Mouse (Mus musculus) left cerebral cortex, postnatal 14 days (tissue): ENCODE data around the gene Snx29. TPM values are rescaled to one million over a fixed set of nuclear protein-coding genes. Genes with fewer than 3 reads are reported as not detected.

Experiments
- DNase-seq, 2 experiments: peaks; one replicate each; pipeline ENCODE4 v3.0.0; 2021 to 2022; ENCODE audit warnings: low spot score in 2 of 2, mixed read lengths in 1 of 2
- intact Hi-C: fragments of 180-260 bp; cut with DNase I; formaldehyde crosslinking; loops from one replicate; pipeline ENCODE4 v1.15.1; 2025
- total RNA-seq, 2 experiments: library from RNA; stranded (reverse); gene quantifications; 2 replicates each; pipeline ENCODE4 v1.2.3; 2021

Gene Snx29
- total RNA-seq, 2 experiments from 2014 or later, result 21.5 to 29.5 TPM

DNA sequence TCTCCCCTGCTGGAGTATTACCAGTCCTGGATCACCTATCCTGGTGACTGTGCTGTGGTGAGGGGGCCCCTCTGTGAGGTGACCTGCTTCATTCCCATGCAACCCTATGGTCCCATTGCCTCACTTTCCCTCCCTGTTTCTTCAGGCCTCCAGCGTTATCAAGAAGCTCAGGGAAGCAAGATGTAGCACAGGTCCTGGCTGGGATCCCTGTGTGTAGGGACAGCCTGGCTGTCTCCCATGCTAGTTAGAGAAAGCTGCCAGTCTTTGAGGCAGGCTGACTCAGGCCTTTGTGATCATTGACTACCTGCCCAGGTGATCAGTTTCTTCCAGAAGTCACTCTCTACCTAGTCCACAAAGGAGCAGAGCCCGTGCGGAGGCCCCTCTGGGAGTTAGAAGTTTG lies 146.8 kb downstream of the Snx29 start:
- intact Hi-C loops, result loop anchor here (10.0 kb wide), 1 partner anchor 135 kb away; no protein-coding TSS in a partner anchor
- no peak for DNase-seq

DNA sequence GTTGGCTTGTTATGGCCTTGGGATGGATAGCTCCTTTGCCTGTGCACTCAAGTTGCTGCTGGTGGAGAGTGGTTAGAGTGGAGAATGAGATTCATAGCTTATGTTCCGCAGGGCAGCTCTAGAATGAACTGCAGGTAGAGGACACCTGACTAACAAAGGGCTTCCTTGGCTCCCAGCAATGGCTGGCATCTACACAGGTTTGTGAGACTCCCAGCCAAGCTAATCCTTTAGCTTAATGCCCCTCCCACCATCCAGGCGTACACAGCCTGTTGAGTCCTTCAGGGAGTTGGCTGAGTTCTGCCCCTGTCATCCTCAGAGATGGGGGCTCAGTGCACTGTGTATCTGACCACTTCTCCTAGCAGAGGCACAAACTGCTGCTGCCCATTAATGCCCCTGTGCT lies 148.5 kb downstream of the Snx29 start:
- no peak for DNase-seq
- intact Hi-C loops, result no loop called here

DNA sequence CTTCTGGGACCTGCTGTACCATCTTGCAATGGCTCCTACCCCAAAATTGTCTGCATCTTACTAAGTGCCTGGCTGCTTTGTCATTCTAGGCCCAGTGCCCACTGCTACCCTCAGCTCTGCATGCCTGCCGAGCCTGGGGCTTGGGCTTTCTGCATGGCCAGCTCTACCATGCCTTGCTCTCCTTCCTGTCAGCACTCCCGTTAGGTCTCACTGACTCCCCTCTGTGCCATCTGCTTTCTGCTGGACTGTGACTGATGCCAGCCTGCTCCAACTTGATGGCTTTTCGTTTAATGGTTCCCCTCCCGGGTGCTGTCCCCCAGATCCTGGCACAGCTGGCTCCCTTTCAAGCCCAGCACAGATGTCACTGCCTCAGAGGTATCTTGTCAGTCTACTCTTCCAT lies 150.1 kb downstream of the Snx29 start:
- intact Hi-C loops, result no loop called here
- no peak for DNase-seq

DNA sequence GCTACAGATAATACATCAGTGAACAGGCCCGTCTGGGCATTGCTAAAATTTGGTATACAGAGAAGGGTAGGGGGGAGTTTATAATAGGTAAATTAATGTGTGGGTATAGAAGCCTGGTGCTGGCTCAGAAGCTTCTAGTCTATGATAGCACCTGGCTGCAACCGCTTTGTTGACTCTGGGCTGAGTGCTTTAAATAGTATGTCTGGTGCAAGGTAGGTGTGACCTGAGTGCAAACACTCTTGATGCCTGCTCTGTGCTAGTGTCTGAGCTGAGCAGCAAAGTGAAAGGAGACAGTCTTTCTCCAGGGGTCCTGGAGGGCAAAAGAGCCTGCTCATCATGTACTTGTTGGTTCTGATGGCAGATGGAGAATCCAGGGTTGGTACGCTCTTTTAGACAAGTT lies 150.8 kb downstream of the Snx29 start:
- intact Hi-C loops, result no loop called here
- DNase-seq, result no peak

DNA sequence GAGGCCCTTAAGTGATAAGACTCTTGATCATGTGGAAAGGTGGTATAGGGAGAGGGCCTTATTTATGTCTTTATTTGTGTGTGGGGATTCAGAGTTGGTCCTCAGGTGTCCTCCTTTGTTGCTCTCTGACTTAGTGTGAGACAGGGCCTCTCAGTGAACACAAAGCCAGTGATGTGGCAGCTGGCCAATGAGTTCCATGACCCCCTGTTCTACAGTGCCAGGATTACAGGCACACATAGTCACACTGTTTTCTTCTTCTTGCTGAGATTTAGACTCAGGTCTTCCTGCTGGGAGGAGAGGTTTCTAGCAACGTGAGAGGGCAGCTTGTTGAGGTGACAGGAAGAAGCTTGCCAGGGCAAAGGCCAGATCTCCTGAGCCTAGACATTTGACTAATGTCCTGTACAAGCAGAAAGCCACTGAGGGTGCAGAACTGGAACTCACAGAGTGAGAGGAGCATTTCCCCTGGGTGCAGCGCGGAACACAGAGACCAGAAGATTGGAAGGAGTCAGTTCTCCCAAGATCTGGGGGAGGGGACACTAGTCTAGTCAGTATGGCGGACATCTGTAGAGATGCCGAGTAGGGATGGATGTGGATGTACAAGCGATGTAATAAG lies 151.3 kb downstream of the Snx29 start:
- DNase-seq, result no peak
- intact Hi-C loops, result no loop called here

DNA sequence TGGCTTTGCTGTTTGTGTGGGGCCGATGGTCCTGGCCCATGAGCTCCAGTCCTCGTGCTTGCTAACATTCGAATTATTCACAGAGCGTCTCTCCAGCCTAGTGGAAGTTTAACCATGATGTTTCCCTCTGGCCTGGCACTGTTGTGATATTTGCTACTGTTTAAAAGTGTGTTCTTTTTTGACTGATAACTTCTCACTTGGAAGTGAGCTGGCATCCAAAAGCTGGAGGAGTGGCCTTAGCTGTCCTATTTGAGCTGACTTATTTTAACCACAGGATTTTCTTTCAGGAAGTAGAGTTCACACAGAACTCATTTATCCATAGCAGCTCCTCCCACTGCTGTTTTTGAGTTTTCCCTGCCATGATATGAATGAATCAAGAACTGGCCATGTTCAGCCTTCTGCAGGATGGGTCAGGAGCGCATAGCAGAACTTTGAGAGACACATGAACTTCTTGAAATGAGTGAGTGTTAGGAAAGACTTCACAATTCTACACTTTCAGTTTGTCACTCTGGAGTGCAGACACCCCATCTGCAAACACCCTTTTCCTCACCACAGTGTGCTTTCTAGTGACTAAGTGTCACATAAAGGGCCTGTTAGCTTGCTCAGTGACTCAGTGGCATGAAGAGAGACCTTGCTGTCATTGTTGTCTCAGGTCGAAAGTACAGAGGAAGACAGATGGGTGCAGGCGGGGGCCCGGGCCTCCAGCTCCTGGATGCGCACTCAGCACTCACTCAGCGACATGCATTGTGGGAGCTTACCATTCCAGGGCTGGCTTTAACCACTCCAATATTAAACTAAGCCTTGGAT lies 152.6 kb downstream of the Snx29 start:
- no peak for DNase-seq
- intact Hi-C loops, result no loop called here

DNA sequence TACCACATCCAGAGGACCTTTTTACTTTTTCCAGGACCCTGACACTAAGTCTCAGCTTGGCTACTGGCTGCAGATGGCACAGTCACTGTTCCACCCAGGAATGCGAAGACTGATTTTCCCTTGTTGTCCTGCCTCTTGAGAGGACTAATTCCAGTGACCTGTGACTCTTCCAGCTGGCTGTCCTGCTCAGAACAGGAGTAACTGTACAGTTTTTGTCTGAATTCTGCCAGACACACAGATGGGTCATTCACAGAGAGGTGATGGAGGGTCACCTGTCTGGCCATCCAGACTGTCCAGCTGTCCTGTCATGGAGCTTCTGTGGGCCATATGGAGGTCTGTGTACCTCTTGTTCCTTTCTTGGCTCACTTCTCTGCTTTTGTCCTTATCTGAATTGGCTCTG lies 153.6 kb downstream of the Snx29 start:
- no peak for DNase-seq
- intact Hi-C loops, result no loop called here

DNA sequence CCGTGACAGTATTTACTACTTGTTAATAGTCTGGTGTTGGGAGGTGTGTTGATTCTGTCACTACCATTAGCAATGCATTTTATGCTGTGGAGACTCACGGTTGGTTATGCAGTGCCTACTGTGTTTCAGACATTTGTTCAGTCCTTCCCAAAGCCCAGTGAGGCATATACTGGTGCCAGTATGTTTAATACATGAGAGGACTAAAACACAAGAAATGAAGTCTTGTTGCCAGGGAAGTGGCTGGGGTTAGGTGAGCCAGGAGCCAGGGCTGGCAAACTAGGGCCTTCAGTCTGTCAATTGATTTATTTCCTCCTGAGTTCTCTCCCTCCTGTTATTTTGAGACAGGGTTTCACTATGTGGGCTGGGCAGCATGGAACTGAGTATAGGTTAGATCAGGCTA lies 154.3 kb downstream of the Snx29 start:
- DNase-seq, result no peak
- intact Hi-C loops, result no loop called here

DNA sequence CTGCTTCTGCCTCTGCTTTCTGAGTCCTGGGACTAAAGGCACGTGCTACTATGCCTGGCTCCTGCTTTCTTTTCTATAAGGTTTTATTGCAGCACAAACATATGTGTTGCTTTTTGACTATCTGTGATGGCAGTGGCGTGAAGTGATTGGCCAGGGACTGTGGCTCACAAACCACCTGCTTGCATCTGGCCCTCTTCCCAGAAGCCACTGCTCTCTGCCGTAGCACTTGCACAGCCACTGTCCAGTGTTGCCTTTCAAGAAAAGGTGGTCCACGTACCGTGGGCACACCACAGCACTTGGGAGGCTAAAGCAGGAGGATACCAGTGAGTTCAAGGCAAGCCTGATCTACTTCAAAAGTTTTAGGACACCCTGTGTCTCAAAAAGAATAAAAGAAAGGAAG lies 154.9 kb downstream of the Snx29 start:
- intact Hi-C loops, result no loop called here
- no peak for DNase-seq

DNA sequence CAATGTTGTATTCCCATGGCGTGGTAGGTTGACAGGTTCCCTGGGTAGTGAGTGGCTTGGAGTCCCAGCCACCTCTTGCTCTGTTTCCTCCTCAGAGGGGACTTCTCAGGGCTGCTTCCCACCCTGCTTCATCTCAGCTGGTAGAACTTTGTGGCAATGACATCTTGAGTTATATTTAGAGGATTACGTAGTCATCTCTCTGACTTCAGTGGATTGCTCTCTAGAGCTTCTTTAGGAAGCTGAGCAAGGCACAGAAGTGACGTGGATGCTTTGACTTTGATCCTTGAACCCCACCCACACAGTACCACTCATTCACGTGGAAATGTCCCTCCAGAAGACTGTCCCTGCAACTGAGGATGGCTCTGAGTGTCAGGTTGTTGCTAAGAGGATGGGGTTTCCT lies 156.9 kb downstream of the Snx29 start:
- DNase-seq, result no peak
- intact Hi-C loops, result no loop called here

DNA sequence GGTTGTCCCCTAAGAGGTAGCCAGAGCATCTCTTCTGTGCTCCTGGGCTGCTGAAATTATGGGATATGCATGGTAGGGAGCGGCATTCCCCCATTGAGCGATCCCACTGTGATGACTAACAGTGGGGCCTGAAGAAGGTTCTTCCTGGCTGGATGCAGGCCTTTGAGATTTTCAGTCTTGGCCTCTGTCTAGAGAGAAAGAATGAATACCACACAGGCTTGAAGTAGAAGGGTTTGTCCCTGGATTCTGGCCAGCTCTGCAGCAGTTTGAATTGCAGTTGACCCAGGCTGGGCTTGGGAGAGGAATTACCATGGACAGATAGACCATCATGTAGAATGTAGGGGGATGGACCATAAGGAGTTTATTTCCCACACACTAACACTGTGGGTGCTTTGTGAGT lies 159.5 kb downstream of the Snx29 start:
- intact Hi-C loops, result no loop called here
- no peak for DNase-seq

DNA sequence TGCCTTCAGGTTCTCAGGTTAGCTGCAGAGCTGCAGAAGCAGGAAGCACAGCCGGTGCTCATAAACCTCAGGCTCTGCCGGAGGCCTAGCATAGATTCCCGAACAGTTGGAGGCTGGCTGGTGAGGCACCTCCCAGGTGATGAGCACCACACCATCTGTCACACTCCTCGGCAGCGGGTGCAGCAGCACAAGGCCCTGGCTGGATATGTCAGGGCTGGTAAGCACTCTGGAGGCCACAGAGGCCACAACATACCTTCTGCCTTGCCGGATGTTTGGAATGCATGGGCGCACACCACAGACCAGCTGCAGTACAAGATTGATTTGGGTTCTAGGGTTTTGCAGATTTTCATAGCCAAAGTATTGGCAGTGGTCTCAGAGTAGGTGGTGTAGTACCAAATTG lies 172.2 kb downstream of the Snx29 start:
- no peak for DNase-seq
- intact Hi-C loops, result no loop called here

DNA sequence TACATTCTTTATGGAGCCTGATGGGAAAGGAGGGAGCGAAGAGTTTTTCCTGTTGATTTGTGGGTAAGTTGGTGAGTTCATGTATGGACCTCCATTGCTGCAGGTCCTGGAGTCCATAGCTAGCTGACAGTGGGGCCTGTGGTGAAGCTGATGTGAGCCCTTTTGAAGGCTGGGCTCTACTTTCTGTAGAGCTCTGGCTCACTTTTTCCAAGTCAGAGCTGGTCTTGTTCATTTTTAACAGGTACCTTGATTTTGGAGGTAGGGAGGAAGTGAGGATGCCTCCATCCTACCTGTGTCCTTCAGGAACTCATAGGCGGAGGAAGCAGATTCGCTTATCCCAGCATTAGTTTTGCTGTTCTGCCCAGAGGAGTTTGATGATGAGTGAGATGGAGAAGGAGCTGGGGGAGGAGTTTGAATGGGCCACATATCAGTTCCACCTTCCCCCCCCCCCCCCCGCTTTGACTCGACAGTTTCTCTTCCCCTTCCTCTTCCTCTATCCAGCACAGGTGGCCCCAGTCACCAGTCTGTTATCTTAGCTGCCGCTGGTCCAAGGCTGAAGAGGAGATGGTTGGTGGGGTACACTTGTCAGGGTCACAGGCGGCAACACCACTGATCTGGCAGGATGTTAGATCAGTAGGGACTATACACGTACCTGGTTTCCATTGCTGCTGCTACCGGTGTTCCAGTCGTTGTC lies 173.4 kb downstream of the Snx29 start:
- DNase-seq, result no peak
- intact Hi-C loops, result no loop called here

DNA sequence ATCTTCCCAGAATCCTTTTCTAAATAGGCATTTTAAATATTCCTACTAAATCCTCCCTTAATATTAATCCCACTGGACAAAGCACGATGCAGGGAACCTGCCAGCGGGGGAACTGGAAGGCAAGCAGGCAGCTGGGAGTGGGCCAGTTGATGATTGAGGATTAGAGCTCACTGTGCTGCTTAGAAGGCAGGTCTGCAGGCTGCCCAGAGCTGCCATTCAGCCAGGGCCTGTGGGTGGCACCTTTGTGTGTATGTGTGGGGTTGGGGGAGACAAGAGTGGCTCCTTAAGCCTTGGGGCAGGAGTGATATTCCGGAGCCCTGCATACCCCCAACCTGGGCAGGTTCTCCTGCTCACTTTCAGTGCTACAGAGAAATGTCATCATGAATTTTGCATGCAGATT lies 174.0 kb downstream of the Snx29 start:
- intact Hi-C loops, result no loop called here

DNA sequence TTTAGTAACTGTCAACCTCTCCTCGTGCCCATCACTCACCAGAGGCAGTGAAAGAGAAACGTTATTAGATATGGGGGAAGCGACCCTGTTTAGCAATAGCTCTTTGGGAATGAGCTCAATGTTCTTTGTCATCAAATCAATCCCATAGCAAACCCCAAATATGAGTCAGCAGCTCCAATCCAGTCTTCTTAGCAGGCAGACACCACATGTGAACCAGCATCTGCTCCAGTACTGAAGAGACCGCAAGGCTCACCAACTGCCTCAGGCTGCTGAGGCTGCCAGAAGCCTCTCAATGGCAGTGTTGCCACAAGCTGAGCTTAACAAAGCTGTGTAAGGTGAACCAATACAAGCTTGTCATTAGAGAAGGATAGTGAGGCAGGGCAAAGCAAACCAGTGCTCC lies 177.4 kb downstream of the Snx29 start:
- no peak for DNase-seq
- intact Hi-C loops, result no loop called here

More for the DNA sequence above, 174.0 kb downstream of the Snx29 start:
- DNase-seq, result no peak

DNA sequence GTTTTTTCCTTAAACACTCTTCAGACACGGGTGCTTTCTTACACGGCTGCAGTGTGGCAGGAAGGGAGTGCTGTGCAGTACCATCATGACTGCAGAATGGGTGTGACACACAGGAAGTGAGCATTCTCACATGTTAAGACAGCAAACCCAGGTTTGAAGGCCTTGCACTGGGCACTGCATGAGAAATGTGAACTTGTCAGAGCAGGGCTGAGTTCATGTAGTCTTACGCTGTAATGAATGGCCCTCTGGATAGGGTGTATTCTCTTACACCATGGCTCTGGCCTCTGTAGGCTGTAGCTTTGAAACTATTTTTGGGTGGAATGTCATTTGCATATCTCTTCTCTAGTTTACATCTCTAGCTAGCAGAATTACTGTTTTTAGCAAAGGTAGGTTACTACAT lies 178.4 kb downstream of the Snx29 start:
- no peak for DNase-seq
- intact Hi-C loops, result no loop called here

DNA sequence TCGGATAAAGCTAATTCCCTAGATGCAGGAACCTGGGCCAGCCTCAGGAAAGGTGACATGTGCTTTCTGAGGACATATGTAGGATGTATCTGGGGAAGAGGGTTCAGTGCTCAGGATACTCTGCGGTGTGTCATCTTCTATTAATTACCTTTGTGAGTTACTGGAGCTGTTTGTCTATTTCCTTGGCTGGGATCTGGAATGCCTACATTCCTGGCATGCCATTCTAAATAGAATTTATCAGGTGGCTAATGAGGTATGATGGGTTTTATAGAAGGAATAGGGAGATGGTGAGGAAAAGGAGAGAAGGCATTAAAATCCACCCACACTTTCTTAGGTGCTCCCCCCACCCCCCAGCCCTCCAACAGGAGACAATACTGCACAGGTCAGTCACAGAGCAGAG lies 178.9 kb downstream of the Snx29 start:
- DNase-seq, result no peak
- intact Hi-C loops, result no loop called here

DNA sequence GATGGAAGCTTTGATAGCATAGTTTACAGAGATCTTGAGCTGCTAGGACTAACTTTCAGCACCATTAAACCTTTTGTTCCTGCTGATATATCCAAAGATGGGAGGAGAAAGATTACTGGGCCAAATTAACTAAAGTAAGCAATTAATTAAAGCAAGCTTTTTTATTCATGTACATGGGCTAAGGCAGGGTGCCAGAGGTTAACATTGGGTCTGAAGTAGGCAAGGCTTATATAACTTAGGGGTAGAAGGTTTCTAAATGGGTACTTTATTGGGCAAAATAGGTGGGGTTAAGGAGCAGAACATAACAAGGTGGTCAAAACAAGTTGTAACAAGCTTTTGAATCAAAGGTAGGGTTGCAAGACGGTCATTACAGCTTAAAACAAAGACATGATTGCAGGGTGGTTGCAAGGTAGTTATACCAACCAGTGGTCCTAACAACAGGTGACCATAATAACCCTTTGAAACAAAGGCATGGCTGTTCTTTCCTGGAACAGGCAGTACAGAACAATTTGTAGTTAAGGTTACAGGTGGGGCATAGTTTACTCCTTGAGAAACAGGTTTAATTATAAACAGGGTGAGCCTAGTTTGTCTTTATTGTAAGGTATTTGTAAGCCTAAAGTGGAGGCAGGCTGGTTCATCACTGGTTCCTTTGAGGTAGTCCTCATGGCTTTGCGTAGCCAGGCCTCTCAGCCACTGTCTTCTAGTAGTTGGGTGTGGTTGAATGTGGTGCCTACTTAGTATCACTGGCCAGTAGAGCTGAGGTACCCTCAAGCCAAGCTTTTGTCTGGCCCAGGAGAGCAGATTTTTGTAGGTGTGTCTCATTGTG lies 182.2 kb downstream of the Snx29 start:
- no peak for DNase-seq

DNA sequence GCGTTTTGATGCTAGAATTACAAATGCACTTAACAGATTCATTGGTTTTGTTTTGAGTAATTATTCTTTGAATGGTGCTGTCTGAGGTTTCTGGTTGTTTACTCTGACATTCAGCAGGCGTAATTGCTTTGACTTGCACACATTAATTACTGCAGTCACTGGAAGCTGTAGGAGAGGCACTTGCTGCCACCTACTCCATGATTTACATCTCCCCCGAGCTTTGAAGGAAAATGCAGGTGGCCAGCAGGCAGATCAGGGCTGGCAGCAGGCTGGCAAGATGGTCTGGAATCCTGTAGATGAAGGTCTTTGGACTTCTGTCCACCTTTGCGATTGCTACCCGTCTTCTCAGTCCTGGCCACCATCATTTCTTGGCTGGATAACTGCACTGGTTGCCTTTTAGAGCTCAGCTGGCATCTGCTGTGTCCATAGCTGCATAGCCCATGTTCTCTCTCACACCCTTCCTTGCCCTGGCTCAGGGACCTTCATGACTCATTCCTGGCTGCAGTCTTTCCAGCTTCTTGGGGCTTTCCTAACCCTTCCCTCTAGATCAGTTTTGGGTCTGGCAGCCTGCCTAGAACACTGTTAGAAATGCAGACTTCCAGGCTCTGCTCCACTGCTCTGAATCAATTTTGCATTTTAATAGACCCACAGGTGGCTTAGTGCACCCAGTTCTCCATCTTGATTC lies 182.9 kb downstream of the Snx29 start:
- intact Hi-C loops, result no loop called here

More for the DNA sequence above, 182.2 kb downstream of the Snx29 start:
- intact Hi-C loops, result no loop called here

More for the DNA sequence above, 182.9 kb downstream of the Snx29 start:
- DNase-seq, result peak in 1 of 2 experiments; percentile 42
